Mouse (Mus musculus) intestine, postnatal 0 days (tissue): ENCODE results near the gene Phb2. TPM values are rescaled to one million over a fixed set of nuclear protein-coding genes. Genes with fewer than 3 reads are reported as not detected.

Experiments
- ATAC-seq: fragments of 200-750 bp; cut with Nextera tagmentation; 2 replicates; pipeline ENCODE4 v1.8.0; 2017; ENCODE audit warnings: mild to moderate bottlenecking, moderate TSS enrichment, moderate library complexity
- H3K27ac ChIP-seq: fragments of 300-500 bp; sonication (generic); 2 replicates; pipeline ENCODE4 v1.5.1; 2014; ENCODE audit warnings: mild to moderate bottlenecking, low read depth, low read length, moderate library complexity
- H3K27me3 ChIP-seq: fragments of 300-500 bp; sonication (generic); replicated peaks from 2 replicates; pipeline ENCODE4 v1.6.1; 2014; ENCODE audit warnings: low read length, mixed read lengths; ENCODE audit not compliant: control insufficient read depth, insufficient read depth
- H3K36me3 ChIP-seq: fragments of 300-500 bp; sonication (generic); 2 replicates; pipeline ENCODE4 v1.6.1; 2014; ENCODE audit warnings: mild to moderate bottlenecking, moderate library complexity; ENCODE audit not compliant: control insufficient read depth, insufficient read depth
- H3K4me1 ChIP-seq: fragments of 300-500 bp; sonication (generic); replicated peaks from 2 replicates; pipeline ENCODE4 v1.6.1; 2014; ENCODE audit warnings: antibody characterized with exemption, low read length, mixed read lengths; ENCODE audit not compliant: control insufficient read depth, insufficient read depth
- H3K4me2 ChIP-seq: fragments of 300-500 bp; sonication (generic); replicated peaks from 2 replicates; pipeline ENCODE4 v1.6.1; 2014; ENCODE audit warnings: low read depth, mild to moderate bottlenecking, moderate library complexity
- H3K4me3 ChIP-seq: fragments of 300-500 bp; sonication (generic); 2 replicates; pipeline ENCODE4 v1.5.1; 2014; ENCODE audit warnings: low read depth, low read length
- H3K9ac ChIP-seq: fragments of 300-500 bp; sonication (generic); 2 replicates; pipeline ENCODE4 v1.6.1; 2014; ENCODE audit warnings: mild to moderate bottlenecking, low read depth, low read length
- H3K9me3 ChIP-seq: fragments of 300-500 bp; sonication (generic); 2 replicates; pipeline ENCODE4 v1.6.1; 2016; ENCODE audit warnings: mixed run types; ENCODE audit not compliant: control insufficient read depth
- CTCF ChIP-seq: sonication (generic); IDR thresholded peaks from 2 replicates; pipeline ENCODE4 v1.5.1; 2016; ENCODE audit warnings: low read depth, mild to moderate bottlenecking, control low read depth, antibody characterized with exemption, moderate library complexity
- WGBS: fragments of 180-500 bp; shearing (Covaris S2); extraction: QIAGEN DNeasy Blood & Tissue Kit; methylation state at CpG from one replicate; pipeline ENCODE4 v1.1.7; 2014; 5-methylcytosine and 5-hydroxymethylcytosine counted together
- polyA plus RNA-seq: library from polyadenylated mRNA; unstranded; fragments of >200 nt; fragmentation: Nextera tagmentation; extraction: Ambion mirVana; gene quantifications from 2 replicates; pipeline ENCODE4 v1.2.1, GENCODE M21; 2015

Phb2 gene
- polyA plus RNA-seq, 1 experiment from 2014 or later, result 255 TPM

- Histone ChIP-seq H3K27me3 (no peaks in the 10 kb centered on the region), H3K4me1 (no peaks in the 10 kb centered on the region), H3K36me3 (peaks cover 28% of the 10 kb centered on the region), H3K9ac (no peak overlapping the region), H3K4me2 (no peak overlapping the region), H3K27ac (0 out of 2 replicates have a peak overlapping the region, but pooled peaks have one; percentile 8), H3K9me3 (no peaks in the 10 kb centered on the region), H3K4me3 (no peak overlapping the region)
- ATAC-seq, result no peak
- no peak for TF ChIP-seq CTCF
- 86% methylated on average over 7 of the region's 7 CpGs for WGBS
Measured at GRCm38 (mm10) chr6:124696441-124697150, 15.5 kb upstream of the Phb2 start.

- Histone ChIP-seq H3K27ac (peak overlapping the region; percentile 74; the same call in 1 of the 2 replicates), H3K9me3 (no peaks in the 10 kb centered on the region), H3K4me1 (no peaks in the 10 kb centered on the region), H3K27me3 (no peaks in the 10 kb centered on the region), H3K9ac (no peak overlapping the region), H3K36me3 (peaks cover 50% of the 10 kb centered on the region), H3K4me2 (no peak overlapping the region), H3K4me3 (no peak overlapping the region)
- no peak for TF ChIP-seq CTCF
- 58% methylated on average over 6 of the region's 6 CpGs for WGBS
- ATAC-seq, result no peak
Measured at GRCm38 (mm10) chr6:124698751-124699150, 13.4 kb upstream of the Phb2 start.

GRCm38 (mm10) chr6:124699366-124699765, 12.8 kb upstream of the Phb2 start:
- Histone ChIP-seq H3K27me3 (no peaks in the 10 kb centered on the region), H3K4me1 (no peaks in the 10 kb centered on the region), H3K9ac (no peak overlapping the region), H3K36me3 (peaks cover 55% of the 10 kb centered on the region), H3K4me3 (no peak overlapping the region), H3K9me3 (no peaks in the 10 kb centered on the region), H3K4me2 (no peak overlapping the region), H3K27ac (peak overlapping the region; percentile 74)
- TF ChIP-seq CTCF, result no peak
- ATAC-seq, result no peak
- 91% methylated on average over 4 of the region's 4 CpGs for WGBS

GRCm38 (mm10) chr6:124699962-124700610, 12.1 kb upstream of the Phb2 start:
- H3K27ac ChIP-seq, result peak overlapping the region; percentile 74

GRCm38 (mm10) chr6:124701338-124701737, 10.8 kb upstream of the Phb2 start:
- no peak overlapping the region for H3K9ac ChIP-seq
- peaks cover 70% of the 10 kb centered on the region for H3K36me3 ChIP-seq
- H3K4me1 ChIP-seq, result no peaks in the 10 kb centered on the region
- peak; percentile 52 for TF ChIP-seq CTCF
- no peak overlapping the region for H3K4me2 ChIP-seq
- ATAC-seq, result no peak
- H3K4me3 ChIP-seq, result no peak overlapping the region
- no peaks in the 10 kb centered on the region for H3K27me3 ChIP-seq
- WGBS, result 67% methylated on average over 8 of the region's 8 CpGs
- H3K9me3 ChIP-seq, result no peaks in the 10 kb centered on the region
- H3K27ac ChIP-seq, result peak overlapping the region; percentile 74

More at GRCm38 (mm10) chr6:124699962-124700610, 12.1 kb upstream of the Phb2 start:
- ATAC-seq, result peak; percentile 77
- no peak for TF ChIP-seq CTCF
- no peak overlapping the region for H3K9ac ChIP-seq
- peaks cover 62% of the 10 kb centered on the region for H3K36me3 ChIP-seq
- no peaks in the 10 kb centered on the region for H3K9me3 ChIP-seq
- no peaks in the 10 kb centered on the region for H3K4me1 ChIP-seq
- H3K4me3 ChIP-seq, result no peak overlapping the region
- no peaks in the 10 kb centered on the region for H3K27me3 ChIP-seq
- H3K4me2 ChIP-seq, result no peak overlapping the region
- 65% methylated on average over 11 of the region's 11 CpGs for WGBS

- WGBS, result 90% methylated on average over 17 of the region's 17 CpGs
- ATAC-seq, result no peak
- Histone ChIP-seq H3K9me3 (no peaks in the 10 kb centered on the region), H3K27ac (0 out of 2 replicates have a peak overlapping the region, but pooled peaks have one; percentile 74), H3K4me1 (no peaks in the 10 kb centered on the region), H3K4me2 (no peak overlapping the region), H3K9ac (no peak overlapping the region), H3K27me3 (no peaks in the 10 kb centered on the region), H3K4me3 (no peak overlapping the region), H3K36me3 (peaks cover 70% of the 10 kb centered on the region)
- peak; percentile 44 for TF ChIP-seq CTCF
Measured at GRCm38 (mm10) chr6:124702102-124702783, 9.9 kb upstream of the Phb2 start.
